Mouse (Mus musculus) thymus, adult 2 months (tissue): ENCODE data around the gene Zbed5. TPM values are rescaled to one million over a fixed set of nuclear protein-coding genes. Genes with fewer than 3 reads are reported as not detected.

Experiments used
- DNase-seq: peaks from one replicate; pipeline ENCODE4 v3.0.0; 2021
- H3K27ac ChIP-seq: fragments of 200-500 bp; 2 replicates; pipeline ENCODE4 v1.5.1; 2012; ENCODE audit warnings: low read length, control low read depth; ENCODE audit not compliant: control insufficient read depth, insufficient read depth
- H3K27me3 ChIP-seq: fragments of 200-500 bp; 2 replicates; pipeline ENCODE4 v1.6.1; 2012; ENCODE audit warnings: mild to moderate bottlenecking, low read length, moderate library complexity, mixed read lengths; ENCODE audit not compliant: control insufficient read depth, insufficient read depth
- H3K36me3 ChIP-seq: fragments of 200-500 bp; 2 replicates; pipeline ENCODE4 v1.6.1; 2012; ENCODE audit warnings: mild to moderate bottlenecking, low read length, moderate library complexity; ENCODE audit not compliant: control insufficient read depth, insufficient read depth
- H3K4me1 ChIP-seq: fragments of 200-500 bp; replicated peaks from 2 replicates; pipeline ENCODE4 v1.6.1; 2012; ENCODE audit warnings: low read length; ENCODE audit not compliant: control insufficient read depth, insufficient read depth
- H3K4me3 ChIP-seq: fragments of 200-500 bp; 2 replicates; pipeline ENCODE4 v1.5.1; 2012; ENCODE audit warnings: mild to moderate bottlenecking, low read length, control low read depth, moderate library complexity; ENCODE audit not compliant: control insufficient read depth, insufficient read depth
- CTCF ChIP-seq: fragments of 200-500 bp; IDR thresholded peaks from 2 replicates; pipeline ENCODE4 v1.5.1; 2012; ENCODE audit warnings: mild to moderate bottlenecking, control low read depth, low read length, moderate library complexity, borderline replicate concordance; ENCODE audit not compliant: control insufficient read depth, poor library complexity, insufficient read depth; ENCODE audit errors: extremely low read depth
- POLR2A ChIP-seq: fragments of 200-500 bp; IDR thresholded peaks from 2 replicates; pipeline ENCODE4 v1.6.1; 2012; ENCODE audit warnings: mild to moderate bottlenecking, low read length, control low read depth, moderate library complexity; ENCODE audit not compliant: control insufficient read depth, poor library complexity, insufficient read depth; ENCODE audit errors: extremely low read depth
- WGBS: fragments of 180-500 bp; shearing (Covaris S2); methylation state at CpG from one replicate; pipeline ENCODE4 v1.1.7; 2018; 5-methylcytosine and 5-hydroxymethylcytosine counted together
- polyA plus RNA-seq: library from polyadenylated mRNA; depleted of rRNA; stranded (reverse); fragments of >200 nt; gene quantifications from 2 replicates; pipeline ENCODE4 v1.2.3, GENCODE M21; 2012; rRNA removed

Zbed5 gene
- 0.50 and 0.93 TPM in 2 replicates for polyA plus RNA-seq

- WGBS = 3% methylated on average over 44 of the region's 44 CpGs
- Histone ChIP-seq H3K4me1 (no peaks in the 10 kb centered on the region), H3K27ac (no peak within 1 kb of the TSS), H3K27me3 (no peaks in the 10 kb centered on the region), H3K4me3 (peak within 1 kb of the TSS; percentile 50), H3K36me3 (no peaks in the 10 kb centered on the region)
- 0 out of 2 replicates have a peak, but pooled peaks have one; percentile 42 for TF ChIP-seq CTCF
- TF ChIP-seq POLR2A = 0 out of 2 replicates have a peak, but pooled peaks have one; percentile 18
- DNase-seq = peak; percentile 82
Observed at GRCm38 (mm10) chr5:129895198-129896088, at the start of gene Zbed5. TSS of gene Zbed5 (plus strand) at chr5:129895723.

DNA sequence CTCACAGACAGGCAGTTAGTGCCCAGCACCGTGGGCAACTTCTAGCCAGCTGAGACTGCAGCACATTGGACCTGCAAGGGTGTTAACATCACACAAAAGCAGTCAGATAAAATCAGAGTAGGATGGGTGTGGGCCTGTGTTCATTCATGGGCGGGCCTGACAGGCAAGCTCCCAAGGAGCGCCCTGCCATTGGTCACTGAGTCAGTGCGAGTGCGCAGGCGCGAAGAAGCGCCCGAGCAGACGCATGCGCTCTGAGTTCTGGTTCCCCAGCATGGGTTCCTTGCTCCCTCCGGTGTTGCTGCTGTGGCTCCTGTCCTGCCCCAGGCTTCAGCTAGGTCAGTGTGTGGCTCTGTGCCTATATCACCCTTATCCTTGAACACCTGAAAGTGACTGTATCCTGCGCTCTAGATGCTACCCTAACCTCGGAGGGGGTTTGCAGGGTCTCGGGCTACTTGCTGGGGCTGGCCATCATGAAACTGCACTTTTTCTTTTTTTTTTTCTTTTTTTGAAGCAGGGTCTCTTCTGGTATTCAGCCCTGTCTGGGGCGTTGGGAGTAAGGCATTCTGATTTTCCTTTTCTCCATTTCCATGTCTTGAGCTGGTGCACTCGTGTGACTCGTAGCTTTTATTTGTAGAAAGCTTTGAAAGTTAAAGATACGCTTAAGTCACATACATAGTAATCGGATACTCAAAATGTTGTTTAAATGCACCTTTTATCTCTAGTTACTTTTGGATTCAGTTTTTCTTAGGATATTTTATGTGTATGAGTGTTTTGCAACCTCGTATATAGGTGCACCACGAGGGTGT lies 48.6 kb upstream of the Zbed5 start, which contains the start of gene Sumf2:
Gene Sumf2, plus strand, starts transcription at position 235 of the 806 bp plus-strand sequence.
- 2% methylated on average over 22 of the region's 22 CpGs for WGBS
- H3K4me1 ChIP-seq = peaks cover 2% of the 10 kb centered on the region
- no peaks in the 10 kb centered on the region for H3K27me3 ChIP-seq
- peak; percentile 95 for DNase-seq
- TF ChIP-seq CTCF (0 out of 2 replicates have a peak, but pooled peaks have one; percentile 44), POLR2A (peak; percentile 70)
- H3K36me3 ChIP-seq = peaks cover 15% of the 10 kb centered on the region; the same call in 1 of the 2 replicates
- H3K4me3 ChIP-seq = peak within 1 kb of the TSS; percentile 54
- H3K27ac ChIP-seq = no peak within 1 kb of the TSS

DNA sequence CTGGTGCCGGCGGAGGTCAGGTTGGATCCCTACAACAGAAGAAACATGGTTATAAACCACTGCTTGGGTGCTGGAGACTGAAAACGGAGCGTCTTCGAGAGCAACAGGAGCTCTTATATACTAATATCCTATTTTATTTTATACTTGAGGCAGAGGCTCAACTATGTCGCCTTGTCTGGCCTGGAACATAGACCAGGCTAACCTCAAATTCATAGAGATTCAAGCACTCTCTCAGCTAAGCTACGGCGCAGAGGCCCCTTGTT lies 48.0 kb upstream of the Zbed5 start:
- DNase-seq = no peak
- H3K4me3 ChIP-seq = peak overlapping the region; percentile 14; the same call in 1 of the 2 replicates
- 27% methylated on average over 8 of the region's 8 CpGs for WGBS
- no peaks in the 10 kb centered on the region for H3K27me3 ChIP-seq
- peaks cover 15% of the 10 kb centered on the region; the same call in 1 of the 2 replicates for H3K36me3 ChIP-seq
- no peak overlapping the region for H3K27ac ChIP-seq
- no peak for TF ChIP-seq POLR2A
- no peak for TF ChIP-seq CTCF
- H3K4me1 ChIP-seq = peaks cover 2% of the 10 kb centered on the region

GRCm38 (mm10) chr5:129855163-129855562 lies 40.4 kb upstream of the Zbed5 start:
- no peak for DNase-seq
- Histone ChIP-seq H3K36me3 (peaks cover 9% of the 10 kb centered on the region), H3K27ac (no peak overlapping the region), H3K27me3 (no peaks in the 10 kb centered on the region), H3K4me1 (no peaks in the 10 kb centered on the region), H3K4me3 (no peak overlapping the region)
- TF ChIP-seq POLR2A (no peak), CTCF (no peak)
- WGBS = 88% methylated on average over 5 of the region's 5 CpGs

GRCm38 (mm10) chr5:129856414-129856813 lies 39.1 kb upstream of the Zbed5 start:
- Histone ChIP-seq H3K36me3 (peaks cover 9% of the 10 kb centered on the region), H3K4me1 (no peaks in the 10 kb centered on the region), H3K4me3 (no peak overlapping the region), H3K27ac (no peak overlapping the region), H3K27me3 (no peaks in the 10 kb centered on the region)
- no peak for DNase-seq
- TF ChIP-seq CTCF = no peak
- TF ChIP-seq POLR2A = no peak
- 95% methylated on average over 5 of the region's 5 CpGs for WGBS

DNA sequence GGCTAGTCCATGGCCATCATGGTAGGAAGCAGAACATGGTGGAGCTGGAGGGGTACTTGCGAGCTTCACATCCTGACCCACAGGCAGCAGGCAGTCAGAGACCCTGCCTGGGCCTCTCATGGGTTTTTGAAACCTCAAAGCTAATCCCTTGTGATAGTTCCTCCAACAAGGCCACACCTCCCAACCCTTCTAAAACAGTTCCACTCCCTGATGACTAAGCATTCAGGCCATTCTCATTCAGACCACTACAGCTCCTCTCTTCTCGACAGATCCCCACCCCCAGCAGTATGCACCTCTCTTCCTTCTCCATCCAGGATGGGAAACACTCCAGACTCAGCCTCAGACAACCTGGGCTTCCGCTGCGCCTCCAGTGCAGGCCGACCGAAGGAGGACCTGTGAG lies 33.2 kb upstream of the Zbed5 start:
- WGBS = 98% methylated on average over 6 of the region's 6 CpGs
- no peaks in the 10 kb centered on the region for H3K36me3 ChIP-seq
- H3K27me3 ChIP-seq = no peaks in the 10 kb centered on the region
- no peak for TF ChIP-seq CTCF
- TF ChIP-seq POLR2A = no peak
- DNase-seq = no peak
- H3K4me1 ChIP-seq = peaks cover 3% of the 10 kb centered on the region; the same call in 1 of the 2 replicates
- no peak overlapping the region for H3K4me3 ChIP-seq
- H3K27ac ChIP-seq = no peak overlapping the region
